13 mouse cellular contexts compared by ENCODE assay signal in the genomic region with DNA sequence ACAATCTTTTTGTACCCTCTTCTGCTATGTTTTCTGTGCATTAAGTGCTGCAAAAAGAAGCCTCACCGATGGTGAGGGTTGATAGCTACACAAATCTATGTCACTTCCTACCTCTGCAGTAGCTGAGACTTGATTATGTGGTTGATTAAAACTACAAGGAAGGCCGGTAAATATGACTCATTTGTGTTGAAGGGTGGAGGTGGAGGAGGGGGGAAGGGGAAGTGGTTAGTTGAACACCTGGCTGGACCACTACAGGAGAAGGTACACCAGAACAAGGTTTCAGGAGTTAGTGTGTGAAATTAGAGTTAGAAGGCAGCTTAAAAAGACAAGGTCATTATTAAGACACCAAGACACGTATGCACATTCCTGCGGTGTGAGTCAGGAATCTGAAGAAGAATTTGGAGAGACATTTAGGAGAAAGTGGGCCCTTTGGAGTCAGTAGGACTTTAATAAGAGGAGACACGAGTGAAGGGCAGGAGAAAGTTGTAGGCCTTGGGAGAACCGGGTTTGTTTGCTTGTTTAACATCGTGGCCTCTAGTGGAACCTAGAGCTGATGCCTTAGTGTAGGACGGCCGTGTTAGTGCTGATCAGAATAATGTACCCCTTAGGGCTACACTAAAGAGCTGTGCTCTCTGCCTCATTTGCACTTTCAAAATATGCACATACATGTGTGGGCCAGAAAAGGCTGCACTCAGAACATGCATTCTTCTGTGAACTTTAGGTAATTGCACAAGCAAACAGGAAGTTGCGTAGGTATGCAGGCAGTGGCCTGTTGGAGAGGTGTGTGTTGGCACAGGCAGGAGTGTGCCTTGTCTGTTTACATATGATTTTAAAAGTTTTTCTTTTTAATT.
DNase-seq lines count a peak whose midpoint lies in the region; ATAC-seq and TF ChIP-seq lines count a peak whose summit lies in the region.
"Had no signal": no experiment of that assay in that cellular context is flagged by ENCODE, and none has a peak within 500 bp of the region (broad histone marks: within the 10 kb centered on the region; RNA-seq: fewer than 3 reads in every experiment).

No protein-coding gene starts in this region.

- intact Hi-C loops in heart, postnatal 36 days (cut with DNase I): no loop called here

- no peaks in the 10 kb centered on the region for H3K4me1 ChIP-seq in embryonic facial prominence, embryonic 15.5 days
- H3K4me1 ChIP-seq in embryonic facial prominence, embryonic 10.5 days: peaks cover 7% of the 10 kb centered on the region
- H3K4me1 ChIP-seq in stomach, embryonic 14.5 days (ENCODE audit: control insufficient read depth, insufficient read depth, low read length): no peaks in the 10 kb centered on the region

- peak overlapping the region; percentile 8; the same call in 1 of the 2 replicates for H3K27ac ChIP-seq in embryonic facial prominence, embryonic 15.5 days (replicated peaks)
- no peak overlapping the region for H3K27ac ChIP-seq in embryonic facial prominence, embryonic 10.5 days (replicated peaks)
- peak overlapping the region; percentile 3; the same call in 1 of the 2 replicates for H3K27ac ChIP-seq in stomach, embryonic 14.5 days (ENCODE audit: low read length)
- no peak overlapping the region for H3K27ac ChIP-seq in layer of hippocampus, adult 2 months
- H3K27ac ChIP-seq: forebrain, embryonic 13.5 days had no signal

- no peak for DNase-seq in embryonic facial prominence, embryonic 10.5 days (ENCODE audit: low spot score)
- DNase-seq in induced T-regulatory cell, adult 2 months (ENCODE audit: low read depth): peak; percentile 24
- peak; percentile 6 to 20 for DNase-seq in kidney, postnatal 36 days
- DNase-seq in layer of hippocampus, adult 9-10 months (ENCODE audit: low spot score): no peak
- DNase-seq in heart, postnatal 36 days: no peak
- DNase-seq in layer of hippocampus, adult 2 months (ENCODE audit: low spot score in 2 of 2): no peak
- DNase-seq: adrenal gland, postnatal 14 days; B cell, adult 2 months; embryo, embryonic 11 days; gastrocnemius, postnatal 36 days had no signal

- H3K4me2 ChIP-seq in embryonic facial prominence, embryonic 15.5 days (replicated peaks): no peak overlapping the region
- no peak overlapping the region for H3K4me2 ChIP-seq in stomach, embryonic 14.5 days (replicated peaks; ENCODE audit: low read depth, low read length)
- H3K4me2 ChIP-seq: forebrain, embryonic 13.5 days had no signal

- H3K9me3 ChIP-seq in embryonic facial prominence, embryonic 15.5 days (replicated peaks): no peaks in the 10 kb centered on the region
- H3K9me3 ChIP-seq in embryonic facial prominence, embryonic 10.5 days: no peaks in the 10 kb centered on the region
- no peaks in the 10 kb centered on the region for H3K9me3 ChIP-seq in stomach, embryonic 14.5 days (ENCODE audit: control insufficient read depth, low read depth, low read length)
- H3K9me3 ChIP-seq: forebrain, embryonic 13.5 days had no signal

- no peak for ATAC-seq in embryonic facial prominence, embryonic 15.5 days (ENCODE audit: insufficient number of reproducible peaks, low FRiP score, low TSS enrichment, low read depth)
- ATAC-seq in stomach, embryonic 14.5 days (ENCODE audit: insufficient number of reproducible peaks, insufficient read depth, low FRiP score, low read depth): no peak
- ATAC-seq: forebrain, embryonic 13.5 days had no signal

- H3K4me3 ChIP-seq in embryonic facial prominence, embryonic 15.5 days (replicated peaks): no peak overlapping the region
- no peak overlapping the region for H3K4me3 ChIP-seq in embryonic facial prominence, embryonic 10.5 days
- H3K4me3 ChIP-seq in stomach, embryonic 14.5 days (ENCODE audit: low read depth, low read length): no peak overlapping the region
- H3K4me3 ChIP-seq in layer of hippocampus, adult 2 months: no peak overlapping the region
- H3K4me3 ChIP-seq: forebrain, embryonic 13.5 days had no signal

- 65% methylated on average over 10 of the region's 10 CpGs for WGBS in embryonic facial prominence, embryonic 15.5 days
- 83% methylated on average over 10 of the region's 10 CpGs for WGBS in embryonic facial prominence, embryonic 10.5 days
- 65% methylated on average over 10 of the region's 10 CpGs for WGBS in stomach, embryonic 14.5 days

- H3K36me3 ChIP-seq in embryonic facial prominence, embryonic 15.5 days: no peaks in the 10 kb centered on the region
- no peaks in the 10 kb centered on the region for H3K36me3 ChIP-seq in embryonic facial prominence, embryonic 10.5 days (replicated peaks)
- H3K36me3 ChIP-seq in stomach, embryonic 14.5 days (ENCODE audit: control insufficient read depth, insufficient read depth, low read length): no peaks in the 10 kb centered on the region

- TF ChIP-seq CTCF in layer of hippocampus, adult 2 months (conservative IDR thresholded peaks at IDR 0.05): no peak

- no peak overlapping the region for H3K9ac ChIP-seq in embryonic facial prominence, embryonic 15.5 days
- H3K9ac ChIP-seq in stomach, embryonic 14.5 days (replicated peaks; ENCODE audit: low read depth, low read length): no peak overlapping the region
- H3K9ac ChIP-seq: forebrain, embryonic 13.5 days had no signal

- H3K27me3 ChIP-seq in embryonic facial prominence, embryonic 15.5 days: no peaks in the 10 kb centered on the region
- H3K27me3 ChIP-seq in embryonic facial prominence, embryonic 10.5 days (replicated peaks; ENCODE audit: low read depth, poor library complexity, severe bottlenecking): no peaks in the 10 kb centered on the region
- no peaks in the 10 kb centered on the region for H3K27me3 ChIP-seq in stomach, embryonic 14.5 days (ENCODE audit: control insufficient read depth, insufficient read depth, low read length)
- H3K27me3 ChIP-seq: forebrain, embryonic 13.5 days had no signal

Comparison
In these comparisons a context has a peak if more than half of its experiments do, and no peak if none do; other contexts are left out.
1. H3K27ac ChIP-seq: peak in embryonic facial prominence, embryonic 15.5 days (single experiment) and stomach, embryonic 14.5 days (single experiment); none in embryonic facial prominence, embryonic 10.5 days (single experiment) and layer of hippocampus, adult 2 months (single experiment).
2. DNase-seq: peak in induced T-regulatory cell, adult 2 months (single experiment) and kidney, postnatal 36 days (2 of 2); none in embryonic facial prominence, embryonic 10.5 days (single experiment), layer of hippocampus, adult 9-10 months (single experiment), heart, postnatal 36 days (0 of 2) and layer of hippocampus, adult 2 months (0 of 2).